Mouse (Mus musculus): Measurements from ENCODE around the gene Elk3. TPM values are rescaled to one million over a fixed set of nuclear protein-coding genes. Genes with fewer than 3 reads are reported as not detected.

Elk3 gene
- polyA plus RNA-seq, 1 experiment: 11.0 TPM

DNA sequence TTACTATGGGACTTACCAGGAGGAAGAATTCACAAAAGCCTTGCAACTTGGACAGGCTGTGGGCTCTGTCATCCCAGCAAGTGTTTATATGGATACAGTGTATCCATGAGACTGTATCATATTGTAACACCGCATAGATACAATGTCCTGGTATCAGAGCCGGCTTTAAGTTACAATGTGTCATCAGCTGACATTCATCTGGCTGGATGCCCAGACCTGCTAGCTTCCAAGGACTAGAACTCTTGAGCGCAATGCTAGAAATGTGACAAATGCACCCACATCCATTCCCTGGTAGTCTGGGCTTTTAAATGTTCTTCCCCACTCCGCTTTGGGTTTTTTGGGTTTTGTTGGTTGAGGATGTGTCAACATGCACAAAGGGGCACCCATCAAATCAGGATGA, 22.6 kb downstream of the Elk3 start:
- no peak overlapping the region for H3K27ac ChIP-seq (ENCODE audit: insufficient read depth, low read length)
- H3K27me3 ChIP-seq (ENCODE audit: control insufficient read depth, insufficient read depth, low read length, poor library complexity, severe bottlenecking): no peaks in the 10 kb centered on the region
- H3K36me3 ChIP-seq (ENCODE audit: control insufficient read depth, insufficient read depth, low read length, poor library complexity, severe bottlenecking): no peaks in the 10 kb centered on the region
- no peaks in the 10 kb centered on the region for H3K9me3 ChIP-seq (replicated peaks; ENCODE audit: control insufficient read depth, insufficient read depth, low read length, poor library complexity, severe bottlenecking)
- no peak overlapping the region for H3K4me3 ChIP-seq (ENCODE audit: low read depth, low read length)
- H3K4me1 ChIP-seq (ENCODE audit: control insufficient read depth, insufficient read depth, low read length): no peaks in the 10 kb centered on the region
- no peak overlapping the region for H3K9ac ChIP-seq (ENCODE audit: low read depth, poor library complexity, severe bottlenecking)
- TF ChIP-seq EP300 (IDR thresholded peaks at IDR 0.05; ENCODE audit: insufficient read depth, low read depth, low read length): no peak
- no peak for TF ChIP-seq CTCF (IDR thresholded peaks at IDR 0.05; ENCODE audit: low read depth, low read length)
- TF ChIP-seq POLR2A (IDR thresholded peaks at IDR 0.05; ENCODE audit: insufficient read depth, low read length): no peak

DNA sequence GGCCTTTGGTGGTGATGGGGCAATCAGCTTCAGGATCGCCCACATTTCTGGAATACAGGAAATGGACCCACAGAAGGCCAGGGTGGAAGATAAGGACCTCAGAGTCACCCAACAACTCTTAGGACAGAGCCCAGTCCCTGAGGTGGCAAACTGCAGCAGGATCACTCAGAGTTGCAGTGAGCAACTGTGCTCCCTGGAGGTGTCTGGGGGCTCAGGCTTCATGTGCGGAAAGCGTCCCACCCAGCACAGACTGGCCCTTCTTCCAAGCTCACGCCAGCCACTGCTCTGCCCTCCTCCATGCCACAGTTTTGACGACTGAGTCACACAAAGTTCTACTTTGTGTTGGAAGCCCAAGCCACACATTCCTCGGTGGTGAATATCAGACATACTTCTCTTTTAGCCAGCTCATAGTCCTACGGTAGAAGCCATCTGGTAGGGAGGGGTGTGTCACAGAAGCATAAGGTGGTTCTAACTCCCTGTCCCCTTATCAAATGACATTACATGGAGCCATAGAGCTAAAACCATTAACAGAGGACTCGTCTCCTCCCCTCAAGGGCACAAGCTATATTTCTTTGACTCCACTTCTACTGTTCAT, 23.3 kb downstream of the Elk3 start:
- Histone ChIP-seq H3K36me3 (ENCODE audit: control insufficient read depth, insufficient read depth, low read length, poor library complexity, severe bottlenecking) (no peaks in the 10 kb centered on the region), H3K9me3 (replicated peaks; ENCODE audit: control insufficient read depth, insufficient read depth, low read length, poor library complexity, severe bottlenecking) (no peaks in the 10 kb centered on the region), H3K27me3 (ENCODE audit: control insufficient read depth, insufficient read depth, low read length, poor library complexity, severe bottlenecking) (no peaks in the 10 kb centered on the region), H3K9ac (ENCODE audit: low read depth, poor library complexity, severe bottlenecking) (no peak overlapping the region), H3K27ac (ENCODE audit: insufficient read depth, low read length) (no peak overlapping the region), H3K4me3 (ENCODE audit: low read depth, low read length) (no peak overlapping the region), H3K4me1 (ENCODE audit: control insufficient read depth, insufficient read depth, low read length) (no peaks in the 10 kb centered on the region)
- TF ChIP-seq EP300 (IDR thresholded peaks at IDR 0.05; ENCODE audit: insufficient read depth, low read depth, low read length) (no peak), CTCF (IDR thresholded peaks at IDR 0.05; ENCODE audit: low read depth, low read length) (no peak), POLR2A (IDR thresholded peaks at IDR 0.05; ENCODE audit: insufficient read depth, low read length) (no peak)

DNA sequence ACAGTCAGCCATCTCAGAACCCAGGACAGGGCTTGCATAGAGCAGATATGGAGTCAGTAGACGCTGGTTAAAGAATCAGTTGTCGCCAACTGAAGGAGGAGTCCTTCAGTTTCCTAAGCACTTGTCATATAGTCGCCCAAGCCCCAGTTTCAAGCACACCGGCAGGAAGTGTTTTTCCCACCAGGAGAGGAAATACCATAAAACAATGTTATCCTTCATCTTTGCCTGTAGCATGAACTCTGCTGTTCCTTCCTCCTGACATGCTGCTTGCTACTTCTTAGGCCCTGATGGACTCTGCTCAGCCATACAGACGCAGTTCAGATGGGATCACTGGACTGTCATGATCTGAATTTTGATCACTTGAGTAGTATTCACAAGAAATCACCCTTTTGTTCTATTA, 25.4 kb downstream of the Elk3 start:
- no peaks in the 10 kb centered on the region for H3K9me3 ChIP-seq (replicated peaks; ENCODE audit: control insufficient read depth, insufficient read depth, low read length, poor library complexity, severe bottlenecking)
- TF ChIP-seq POLR2A (IDR thresholded peaks at IDR 0.05; ENCODE audit: insufficient read depth, low read length): no peak
- no peak for TF ChIP-seq EP300 (IDR thresholded peaks at IDR 0.05; ENCODE audit: insufficient read depth, low read depth, low read length)
- no peak for TF ChIP-seq CTCF (IDR thresholded peaks at IDR 0.05; ENCODE audit: low read depth, low read length)
- H3K36me3 ChIP-seq (ENCODE audit: control insufficient read depth, insufficient read depth, low read length, poor library complexity, severe bottlenecking): no peaks in the 10 kb centered on the region
- no peak overlapping the region for H3K4me3 ChIP-seq (ENCODE audit: low read depth, low read length)
- H3K9ac ChIP-seq (ENCODE audit: low read depth, poor library complexity, severe bottlenecking): no peak overlapping the region
- no peaks in the 10 kb centered on the region for H3K27me3 ChIP-seq (ENCODE audit: control insufficient read depth, insufficient read depth, low read length, poor library complexity, severe bottlenecking)
- H3K27ac ChIP-seq (ENCODE audit: insufficient read depth, low read length): no peak overlapping the region
- no peaks in the 10 kb centered on the region for H3K4me1 ChIP-seq (ENCODE audit: control insufficient read depth, insufficient read depth, low read length)

DNA sequence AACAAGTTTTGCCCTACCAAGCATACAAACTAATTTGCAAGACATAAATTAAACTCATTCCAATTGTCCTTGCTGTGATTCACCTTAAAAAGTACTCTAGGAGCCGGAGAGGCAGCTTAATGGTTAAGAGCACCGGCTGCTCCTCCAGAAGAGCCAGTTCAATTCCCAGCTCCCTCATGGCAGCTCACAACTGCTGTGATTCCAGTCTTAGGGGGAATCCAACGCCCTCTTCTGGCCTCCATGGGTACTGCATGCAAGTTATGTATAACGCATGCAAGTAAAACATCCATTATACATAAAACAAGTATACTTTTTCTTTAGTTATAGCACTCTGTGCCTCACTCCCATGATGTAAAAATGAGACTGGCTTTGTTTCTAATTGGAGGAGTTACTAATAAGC, 27.7 kb downstream of the Elk3 start:
- Histone ChIP-seq H3K9ac (ENCODE audit: low read depth, poor library complexity, severe bottlenecking) (no peak overlapping the region), H3K36me3 (ENCODE audit: control insufficient read depth, insufficient read depth, low read length, poor library complexity, severe bottlenecking) (no peaks in the 10 kb centered on the region), H3K9me3 (replicated peaks; ENCODE audit: control insufficient read depth, insufficient read depth, low read length, poor library complexity, severe bottlenecking) (no peaks in the 10 kb centered on the region), H3K4me1 (ENCODE audit: control insufficient read depth, insufficient read depth, low read length) (no peaks in the 10 kb centered on the region), H3K27me3 (ENCODE audit: control insufficient read depth, insufficient read depth, low read length, poor library complexity, severe bottlenecking) (no peaks in the 10 kb centered on the region), H3K4me3 (ENCODE audit: low read depth, low read length) (no peak overlapping the region), H3K27ac (ENCODE audit: insufficient read depth, low read length) (no peak overlapping the region)
- no peak for TF ChIP-seq POLR2A (IDR thresholded peaks at IDR 0.05; ENCODE audit: insufficient read depth, low read length)
- TF ChIP-seq CTCF (IDR thresholded peaks at IDR 0.05; ENCODE audit: low read depth, low read length): peak; percentile 39

- TF ChIP-seq EP300 (IDR thresholded peaks at IDR 0.05; ENCODE audit: insufficient read depth, low read depth, low read length): no peak
- TF ChIP-seq CTCF (IDR thresholded peaks at IDR 0.05; ENCODE audit: low read depth, low read length): no peak
- no peak for TF ChIP-seq POLR2A (IDR thresholded peaks at IDR 0.05; ENCODE audit: insufficient read depth, low read length)
- Histone ChIP-seq H3K4me3 (ENCODE audit: low read depth, low read length) (no peak overlapping the region), H3K27ac (ENCODE audit: insufficient read depth, low read length) (no peak overlapping the region), H3K4me1 (ENCODE audit: control insufficient read depth, insufficient read depth, low read length) (no peaks in the 10 kb centered on the region), H3K27me3 (ENCODE audit: control insufficient read depth, insufficient read depth, low read length, poor library complexity, severe bottlenecking) (no peaks in the 10 kb centered on the region), H3K9ac (ENCODE audit: low read depth, poor library complexity, severe bottlenecking) (no peak overlapping the region), H3K36me3 (ENCODE audit: control insufficient read depth, insufficient read depth, low read length, poor library complexity, severe bottlenecking) (no peaks in the 10 kb centered on the region), H3K9me3 (replicated peaks; ENCODE audit: control insufficient read depth, insufficient read depth, low read length, poor library complexity, severe bottlenecking) (no peaks in the 10 kb centered on the region)
Measured at GRCm38 (mm10) chr10:93282526-93282964, 28.4 kb downstream of the Elk3 start.

DNA sequence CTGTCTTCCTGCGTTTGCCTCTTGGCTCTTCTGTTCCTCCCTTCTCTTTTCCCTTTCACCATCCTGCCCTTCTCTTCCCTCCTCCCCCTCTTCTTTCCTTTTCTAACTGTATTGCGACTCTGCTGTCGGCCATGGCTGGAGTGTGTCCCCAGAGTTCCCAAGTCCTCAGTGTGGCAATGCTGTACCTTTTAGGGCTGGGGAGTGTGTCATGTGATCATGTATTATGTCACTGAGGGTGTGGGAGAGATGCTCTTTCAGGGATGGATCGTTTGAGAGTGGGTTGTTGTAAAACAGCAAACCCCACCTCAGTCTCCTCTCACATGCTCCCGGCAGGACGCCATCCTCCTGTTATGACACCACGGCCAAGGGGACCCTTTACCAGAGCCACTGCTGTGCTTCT, 29.8 kb downstream of the Elk3 start:
- Histone ChIP-seq H3K36me3 (ENCODE audit: control insufficient read depth, insufficient read depth, low read length, poor library complexity, severe bottlenecking) (no peaks in the 10 kb centered on the region), H3K9ac (ENCODE audit: low read depth, poor library complexity, severe bottlenecking) (no peak overlapping the region)

More for the DNA sequence above, 29.8 kb downstream of the Elk3 start:
- H3K4me3 ChIP-seq (ENCODE audit: low read depth, low read length): no peak overlapping the region
- no peaks in the 10 kb centered on the region for H3K4me1 ChIP-seq (ENCODE audit: control insufficient read depth, insufficient read depth, low read length)
- TF ChIP-seq EP300 (IDR thresholded peaks at IDR 0.05; ENCODE audit: insufficient read depth, low read depth, low read length) (no peak), POLR2A (IDR thresholded peaks at IDR 0.05; ENCODE audit: insufficient read depth, low read length) (no peak), CTCF (IDR thresholded peaks at IDR 0.05; ENCODE audit: low read depth, low read length) (no peak)
- no peaks in the 10 kb centered on the region for H3K9me3 ChIP-seq (replicated peaks; ENCODE audit: control insufficient read depth, insufficient read depth, low read length, poor library complexity, severe bottlenecking)
- H3K27ac ChIP-seq (ENCODE audit: insufficient read depth, low read length): no peak overlapping the region
- no peaks in the 10 kb centered on the region for H3K27me3 ChIP-seq (ENCODE audit: control insufficient read depth, insufficient read depth, low read length, poor library complexity, severe bottlenecking)
